Mouse (Mus musculus) heart, embryonic 14.5 days (tissue): Measurements from ENCODE around the gene Ccdc155. TPM values are rescaled to one million over a fixed set of nuclear protein-coding genes. Genes with fewer than 3 reads are reported as not detected.
"Not testable (repeated sequence)": the region's sequence is repeated elsewhere in the genome, so short reads cannot be mapped to it uniquely, and the experiment has no call there.

Source experiments
- ATAC-seq: fragments of 200-750 bp; cut with Nextera tagmentation; 2 replicates; pipeline ENCODE4 v1.8.0; 2017; ENCODE audit warnings: low read depth, moderate TSS enrichment; ENCODE audit not compliant: insufficient number of reproducible peaks, insufficient read depth, low FRiP score
- H3K27ac ChIP-seq, 2 experiments: fragments of 200-500 bp in 1 of 2; fragments of 300-500 bp in 1 of 2; sonication (generic) in 1 of 2; replicated peaks in 1 of 2; 2 replicates each; pipeline ENCODE4 v1.5.1; 2012 to 2014; ENCODE audit warnings: low read depth in 2 of 2, low read length in 2 of 2, control low read depth in 1 of 2, mild to moderate bottlenecking in 1 of 2, mixed read lengths in 1 of 2; ENCODE audit not compliant: control insufficient read depth in 1 of 2, insufficient read depth in 1 of 2
- H3K27me3 ChIP-seq: fragments of 300-500 bp; sonication (generic); 2 replicates; pipeline ENCODE4 v1.6.1; 2014; ENCODE audit warnings: mild to moderate bottlenecking, low read length, control low read depth; ENCODE audit not compliant: control insufficient read depth, insufficient read depth
- H3K36me3 ChIP-seq: fragments of 300-500 bp; sonication (generic); 2 replicates; pipeline ENCODE4 v1.6.1; 2014; ENCODE audit warnings: mild to moderate bottlenecking, control low read depth, low read length, mixed read lengths; ENCODE audit not compliant: control insufficient read depth, insufficient read depth
- H3K4me1 ChIP-seq, 2 experiments: fragments of 200-500 bp in 1 of 2; fragments of 300-500 bp in 1 of 2; sonication (generic) in 1 of 2; 2 replicates each; pipeline ENCODE4 v1.6.1; 2012 to 2014; ENCODE audit warnings: low read length in 2 of 2, control low read depth in 1 of 2, mixed read lengths in 1 of 2; ENCODE audit not compliant: control insufficient read depth in 2 of 2, insufficient read depth in 2 of 2
- H3K4me2 ChIP-seq: fragments of 300-500 bp; sonication (generic); 2 replicates; pipeline ENCODE4 v1.6.1; 2014; ENCODE audit warnings: mild to moderate bottlenecking, low read length
- H3K4me3 ChIP-seq, 2 experiments: fragments of 200-500 bp in 1 of 2; fragments of 300-500 bp in 1 of 2; sonication (generic) in 1 of 2; 2 replicates each; pipeline ENCODE4 v1.5.1; 2012 to 2014; ENCODE audit warnings: low read length in 2 of 2, mild to moderate bottlenecking in 2 of 2, control low read depth in 1 of 2, low read depth in 1 of 2, moderate library complexity in 1 of 2; ENCODE audit not compliant: control insufficient read depth in 1 of 2, insufficient read depth in 1 of 2
- H3K9ac ChIP-seq: fragments of 300-500 bp; sonication (generic); 2 replicates; pipeline ENCODE4 v1.6.1; 2014; ENCODE audit warnings: mild to moderate bottlenecking, low read length
- H3K9me3 ChIP-seq: fragments of 300-500 bp; sonication (generic); 2 replicates; pipeline ENCODE4 v1.6.1; 2016; ENCODE audit warnings: low read length, control low read depth; ENCODE audit not compliant: control insufficient read depth
- WGBS: fragments of 180-500 bp; shearing (Covaris S2); extraction: QIAGEN DNeasy Blood & Tissue Kit; methylation state at CpG from one replicate; pipeline ENCODE4 v1.1.7; 2014; 5-methylcytosine and 5-hydroxymethylcytosine counted together
- polyA plus RNA-seq: library from polyadenylated mRNA; unstranded; fragments of >200 nt; fragmentation: Nextera tagmentation; extraction: Ambion mirVana; gene quantifications from 2 replicates; pipeline ENCODE4 v1.2.1, GENCODE M21; 2014

Gene Ccdc155
- polyA plus RNA-seq, 1 experiment from 2014 or later: 0.32 TPM

DNA sequence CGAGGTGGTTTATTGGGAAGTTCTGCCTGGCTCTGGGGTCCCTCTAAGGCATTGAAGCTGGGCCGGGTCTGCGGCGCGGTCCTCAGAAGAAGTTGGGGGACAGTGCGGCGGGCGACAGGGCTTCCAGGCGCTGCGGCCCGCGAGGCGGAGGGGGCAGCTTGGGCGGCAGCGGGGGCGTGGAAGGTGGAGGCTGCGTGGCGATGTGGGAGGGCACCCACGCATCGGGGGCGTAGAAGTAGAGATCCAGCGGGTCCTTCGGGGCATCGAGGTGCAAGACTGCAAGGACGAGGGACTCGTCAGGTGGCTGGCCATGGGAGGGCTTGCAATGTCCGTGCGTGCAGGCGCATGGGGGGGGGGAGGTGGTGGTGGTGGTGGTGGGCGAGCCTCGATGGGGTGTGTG, 28.3 kb downstream of the Ccdc155 start:
- Histone ChIP-seq H3K4me2 (peak overlapping the region; percentile 46), H3K27me3 (peaks cover 84% of the 10 kb centered on the region), H3K9me3 (peaks cover 15% of the 10 kb centered on the region), H3K36me3 (no peaks in the 10 kb centered on the region), H3K4me1 (peaks cover 2 to 15% of the 10 kb centered on the region in 2 experiments; a peak in 3 of 4 replicates), H3K27ac (no peak overlapping the region), H3K9ac (0 out of 2 replicates have a peak overlapping the region, but pooled peaks have one; percentile 11), H3K4me3 (peak overlapping the region in 1 of 2 experiments; percentile 20; a peak in 2 of 4 replicates)
- WGBS: 6% methylated on average over 30 of the region's 31 CpGs
- ATAC-seq: no peak

DNA sequence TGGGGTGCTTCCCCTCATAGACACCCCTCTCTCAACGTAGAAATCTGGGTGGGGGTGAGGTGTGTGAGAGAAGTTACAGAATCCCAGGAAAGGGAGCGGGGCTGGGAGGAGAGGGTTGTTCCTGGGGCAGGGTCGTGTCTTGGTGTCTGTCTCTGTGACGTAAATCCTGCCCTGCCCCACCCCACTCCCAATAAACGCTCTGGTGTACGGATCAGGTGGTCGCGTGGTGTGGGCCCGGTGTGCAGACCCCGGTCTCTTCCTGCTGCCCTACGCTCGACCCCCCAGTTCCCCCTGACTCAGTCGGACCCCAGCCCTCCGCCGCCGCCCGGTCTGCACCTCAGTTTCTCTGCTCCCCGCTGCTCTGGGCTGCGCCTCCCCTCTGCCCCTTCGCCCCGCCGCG, 28.8 kb downstream of the Ccdc155 start:
- peaks cover 80% of the 10 kb centered on the region for H3K27me3 ChIP-seq
- peak overlapping the region in 1 of 2 experiments; percentile 20; a peak in 2 of 4 replicates for H3K4me3 ChIP-seq
- WGBS: 3% methylated on average over 23 of the region's 23 CpGs
- peaks cover 19% of the 10 kb centered on the region for H3K9me3 ChIP-seq
- no peaks in the 10 kb centered on the region for H3K36me3 ChIP-seq
- no peak for ATAC-seq
- H3K4me1 ChIP-seq: peaks cover 1 to 10% of the 10 kb centered on the region in 2 experiments; a peak in 3 of 4 replicates
- peak overlapping the region; percentile 46 for H3K4me2 ChIP-seq
- 0 out of 2 replicates have a peak overlapping the region, but pooled peaks have one; percentile 11 for H3K9ac ChIP-seq
- H3K27ac ChIP-seq: no peak overlapping the region

DNA sequence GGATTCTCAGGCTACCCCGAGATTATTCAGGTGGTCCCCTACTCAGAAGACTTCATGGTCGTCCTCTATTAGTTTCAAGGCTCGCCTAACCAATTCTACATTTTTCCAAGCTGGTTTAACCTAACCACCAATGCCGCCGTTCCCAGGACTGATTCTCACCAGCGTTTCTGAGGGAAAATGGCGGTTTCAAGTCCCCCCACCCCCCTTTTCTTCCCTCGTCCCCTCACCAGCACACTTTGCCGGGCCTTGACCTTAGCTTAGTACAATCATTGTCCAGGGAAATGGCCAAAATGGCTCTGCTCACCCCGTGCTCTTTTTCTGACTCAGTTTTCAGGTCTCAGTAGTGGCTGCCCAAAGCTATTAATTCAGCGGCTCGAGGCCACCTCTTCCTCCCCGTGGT, 29.3 kb downstream of the Ccdc155 start:
- WGBS: 3% methylated on average over 13 of the region's 13 CpGs
- Histone ChIP-seq H3K9me3 (peaks cover 24% of the 10 kb centered on the region), H3K4me1 (0 out of 4 replicates have a peak, but pooled peaks cover 0 to 8% of the 10 kb centered on the region in 2 experiments), H3K27me3 (peaks cover 79% of the 10 kb centered on the region), H3K36me3 (no peaks in the 10 kb centered on the region), H3K27ac (no peak overlapping the region), H3K4me2 (no peak overlapping the region), H3K9ac (no peak overlapping the region), H3K4me3 (no peak overlapping the region)
- ATAC-seq: no peak

DNA sequence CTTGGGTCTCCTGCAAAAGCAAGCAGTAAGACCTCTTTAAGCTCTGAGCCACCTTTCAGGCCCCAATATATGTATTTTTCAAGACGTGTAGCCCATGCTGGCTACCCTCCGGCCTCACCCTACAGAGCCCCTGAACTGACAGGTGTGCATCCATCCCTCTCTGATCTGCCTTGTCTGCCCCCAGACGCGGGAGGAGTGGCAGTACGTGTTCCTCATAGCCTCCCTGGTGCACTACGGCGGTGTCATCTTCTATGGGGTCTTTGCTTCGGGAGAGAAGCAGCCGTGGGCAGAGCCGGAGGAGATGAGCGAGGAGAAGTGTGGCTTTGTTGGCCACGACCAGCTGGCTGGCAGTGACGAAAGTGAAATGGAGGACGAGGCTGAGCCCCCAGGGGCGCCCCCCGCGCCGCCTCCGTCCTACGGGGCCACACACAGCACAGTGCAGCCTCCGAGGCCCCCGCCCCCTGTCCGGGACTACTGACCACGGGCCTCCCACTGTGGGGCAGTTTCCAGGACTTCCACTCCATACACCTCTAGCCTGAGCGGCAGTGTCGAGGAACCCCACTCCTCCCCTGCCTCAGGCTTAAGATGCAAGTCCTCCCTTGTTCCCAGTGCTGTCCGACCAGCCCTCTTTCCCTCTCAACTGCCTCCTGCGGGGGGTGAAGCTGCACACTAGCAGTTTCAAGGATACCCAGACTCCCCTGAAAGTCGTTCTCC, 30.0 kb downstream of the Ccdc155 start:
- H3K36me3 ChIP-seq: no peaks in the 10 kb centered on the region
- H3K4me1 ChIP-seq: 0 out of 4 replicates have a peak, but pooled peaks cover 0 to 8% of the 10 kb centered on the region in 2 experiments
- no peak overlapping the region for H3K4me2 ChIP-seq
- H3K9ac ChIP-seq: no peak overlapping the region
- peaks cover 31% of the 10 kb centered on the region for H3K9me3 ChIP-seq
- WGBS: 6% methylated on average over 29 of the region's 29 CpGs
- no peak for ATAC-seq
- peak overlapping the region in 1 of 2 experiments; percentile 6; a peak in 1 of 4 replicates for H3K4me3 ChIP-seq
- H3K27me3 ChIP-seq: peaks cover 73% of the 10 kb centered on the region
- H3K27ac ChIP-seq: no peak overlapping the region

DNA sequence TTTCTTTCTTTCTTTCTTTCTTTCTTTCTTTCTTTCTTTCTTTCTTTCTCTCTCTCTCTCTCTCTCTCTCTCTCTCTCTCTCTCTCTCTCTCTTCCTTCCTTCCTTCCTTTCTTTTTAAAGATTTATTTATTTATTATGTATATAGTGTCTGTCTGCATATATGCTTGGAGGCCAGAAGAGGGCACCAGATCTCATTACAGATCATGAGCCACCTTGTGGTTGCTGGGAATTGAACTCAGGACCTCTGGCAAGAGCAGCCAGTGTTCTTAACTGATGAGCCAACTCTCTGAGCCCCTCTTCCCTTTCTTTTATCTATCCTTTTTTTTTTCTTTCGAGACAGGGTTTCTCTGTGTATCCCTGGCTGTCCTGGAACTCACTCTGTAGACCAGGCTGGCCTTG, 30.9 kb downstream of the Ccdc155 start:
- not testable (repeated sequence) for H3K4me1 ChIP-seq, H3K4me2 ChIP-seq, H3K27ac ChIP-seq, H3K36me3 ChIP-seq, ATAC-seq, H3K4me3 ChIP-seq, H3K9ac ChIP-seq
- Histone ChIP-seq H3K9me3 (peaks cover 40% of the 10 kb centered on the region), H3K27me3 (peaks cover 73% of the 10 kb centered on the region)
- 73% methylated on average over 1 of the region's 1 CpGs for WGBS

DNA sequence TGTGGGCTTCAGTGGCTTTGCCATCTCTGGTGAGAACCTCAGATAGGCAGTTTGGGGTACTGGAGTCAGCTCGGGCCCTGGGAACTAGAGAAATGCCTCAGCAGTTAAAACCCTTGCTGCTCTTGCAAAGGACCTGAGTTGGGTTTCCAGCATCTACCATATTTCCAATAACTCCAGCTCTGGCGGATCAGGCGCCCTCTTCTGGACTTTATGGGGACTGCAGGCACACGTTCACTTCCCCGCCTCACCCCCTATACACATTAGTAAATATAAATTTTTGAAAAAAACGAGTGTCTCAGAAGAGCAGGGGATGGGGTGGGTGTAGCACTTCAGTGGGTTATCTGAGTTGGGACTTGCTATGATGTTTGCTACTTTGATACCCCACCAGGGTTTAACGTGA, 31.7 kb downstream of the Ccdc155 start:
- H3K36me3 ChIP-seq: no peaks in the 10 kb centered on the region

DNA sequence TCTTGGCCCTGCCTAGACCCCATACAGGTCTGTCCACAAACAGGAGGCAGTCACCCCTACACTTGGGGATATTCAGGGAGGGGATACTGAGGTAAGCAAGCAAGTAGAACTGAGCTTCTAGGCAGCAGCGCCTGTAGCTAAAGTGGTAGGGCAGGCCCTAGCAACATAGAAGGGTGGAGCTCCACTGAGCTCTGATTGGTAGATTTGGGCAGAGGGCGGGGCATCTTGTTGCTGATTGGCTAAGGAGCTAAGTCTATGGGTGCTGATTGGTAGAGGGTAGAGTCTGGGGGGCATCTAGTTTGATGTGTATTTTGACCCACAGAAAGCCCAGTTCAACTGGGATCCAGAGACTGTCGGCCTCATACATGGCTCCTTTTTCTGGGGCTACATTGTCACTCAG, 35.2 kb downstream of the Ccdc155 start:
- no peak overlapping the region for H3K4me3 ChIP-seq
- 90% methylated on average over 3 of the region's 3 CpGs for WGBS
- no peak overlapping the region for H3K27ac ChIP-seq

More for the DNA sequence above, 31.7 kb downstream of the Ccdc155 start:
- Histone ChIP-seq H3K27me3 (peaks cover 73% of the 10 kb centered on the region), H3K4me1 (0 out of 4 replicates have a peak, but pooled peaks cover 0 to 8% of the 10 kb centered on the region in 2 experiments), H3K9ac (no peak overlapping the region), H3K9me3 (peaks cover 44% of the 10 kb centered on the region), H3K4me2 (no peak overlapping the region), H3K27ac (no peak overlapping the region), H3K4me3 (no peak overlapping the region)
- no peak for ATAC-seq
- 57% methylated on average over 7 of the region's 7 CpGs for WGBS

More for the DNA sequence above, 35.2 kb downstream of the Ccdc155 start:
- H3K27me3 ChIP-seq: peaks cover 73% of the 10 kb centered on the region
- ATAC-seq: no peak
- H3K9me3 ChIP-seq: peaks cover 44% of the 10 kb centered on the region
- H3K36me3 ChIP-seq: no peaks in the 10 kb centered on the region
- no peak overlapping the region for H3K4me2 ChIP-seq
- peaks cover 4 to 6% of the 10 kb centered on the region in 2 experiments; a peak in 3 of 4 replicates for H3K4me1 ChIP-seq
- no peak overlapping the region for H3K9ac ChIP-seq
